Mouse (Mus musculus) heart, embryonic 13.5 days (tissue): Measurements from ENCODE around the gene Acbd6. TPM values are rescaled to one million over a fixed set of nuclear protein-coding genes. Genes with fewer than 3 reads are reported as not detected.

Experiments used
- ATAC-seq: fragments of 200-750 bp; cut with Nextera tagmentation; 2 replicates; pipeline ENCODE4 v1.8.0; 2017; ENCODE audit warnings: moderate TSS enrichment; ENCODE audit not compliant: insufficient number of reproducible peaks, low FRiP score, low TSS enrichment; ENCODE audit errors: extremely low read depth
- H3K27ac ChIP-seq: fragments of 300-500 bp; sonication (generic); replicated peaks from 2 replicates; pipeline ENCODE4 v1.5.1; 2015; ENCODE audit warnings: moderate library complexity, mild to moderate bottlenecking, inconsistent platforms
- H3K27me3 ChIP-seq: fragments of 300-500 bp; sonication (generic); replicated peaks from 2 replicates; pipeline ENCODE4 v1.6.1; 2015; ENCODE audit warnings: mild to moderate bottlenecking, inconsistent platforms
- H3K36me3 ChIP-seq: fragments of 300-500 bp; sonication (generic); 2 replicates; pipeline ENCODE4 v1.6.1; 2015; ENCODE audit warnings: mild to moderate bottlenecking, inconsistent platforms
- H3K4me1 ChIP-seq: fragments of 300-500 bp; sonication (generic); 2 replicates; pipeline ENCODE4 v1.6.1; 2015; ENCODE audit warnings: inconsistent platforms
- H3K4me2 ChIP-seq: fragments of 300-500 bp; sonication (generic); 2 replicates; pipeline ENCODE4 v1.6.1; 2015; ENCODE audit warnings: inconsistent platforms, mild to moderate bottlenecking, moderate library complexity
- H3K4me3 ChIP-seq: fragments of 300-500 bp; sonication (generic); 2 replicates; pipeline ENCODE4 v1.5.1; 2015; ENCODE audit warnings: moderate library complexity, mild to moderate bottlenecking, inconsistent platforms
- H3K9ac ChIP-seq: fragments of 300-500 bp; sonication (generic); 2 replicates; pipeline ENCODE4 v1.6.1; 2015; ENCODE audit warnings: inconsistent platforms, mild to moderate bottlenecking, moderate library complexity
- H3K9me3 ChIP-seq: fragments of 300-500 bp; sonication (generic); 2 replicates; pipeline ENCODE4 v1.6.1; 2016; ENCODE audit warnings: inconsistent platforms
- WGBS: fragments of 180-500 bp; shearing (Covaris S2); methylation state at CpG from one replicate; pipeline ENCODE4 v1.1.7; 2015; ENCODE audit warnings: mixed read lengths; 5-methylcytosine and 5-hydroxymethylcytosine counted together
- polyA plus RNA-seq: library from polyadenylated mRNA; unstranded; fragments of >200 nt; fragmentation: Nextera tagmentation; extraction: Ambion mirVana; gene quantifications from 2 replicates; pipeline ENCODE4 v1.2.1, GENCODE M21; 2015

Gene Acbd6
- polyA plus RNA-seq, 1 experiment from 2014 or later: 49.6 TPM

DNA sequence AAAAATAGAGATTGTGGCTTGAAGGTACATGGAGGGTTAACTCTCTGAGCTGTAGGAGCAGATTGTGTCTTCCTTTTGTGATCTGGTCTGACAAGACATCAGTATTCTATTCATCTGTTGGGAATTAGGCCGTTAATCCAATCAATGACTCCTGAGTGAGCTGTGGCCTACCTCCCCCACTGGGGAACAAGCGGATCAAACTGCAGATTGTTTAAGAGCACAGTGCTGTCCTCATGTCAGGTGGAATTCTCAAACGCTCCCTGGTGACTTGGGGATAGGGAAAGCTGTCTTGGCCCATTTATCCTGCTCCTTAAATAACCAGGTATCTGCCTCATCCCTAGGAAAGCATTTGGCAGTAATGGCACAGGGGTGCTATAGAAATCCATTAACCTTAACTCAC is 97.0 kb downstream of the Acbd6 start:
- Histone ChIP-seq H3K27me3 (no peaks in the 10 kb centered on the region), H3K4me1 (peaks cover 14% of the 10 kb centered on the region), H3K9ac (no peak overlapping the region), H3K9me3 (no peaks in the 10 kb centered on the region), H3K4me2 (no peak overlapping the region), H3K36me3 (no peaks in the 10 kb centered on the region), H3K4me3 (no peak overlapping the region), H3K27ac (no peak overlapping the region)
- 60% methylated on average over 3 of the region's 3 CpGs for WGBS
- no peak for ATAC-seq

DNA sequence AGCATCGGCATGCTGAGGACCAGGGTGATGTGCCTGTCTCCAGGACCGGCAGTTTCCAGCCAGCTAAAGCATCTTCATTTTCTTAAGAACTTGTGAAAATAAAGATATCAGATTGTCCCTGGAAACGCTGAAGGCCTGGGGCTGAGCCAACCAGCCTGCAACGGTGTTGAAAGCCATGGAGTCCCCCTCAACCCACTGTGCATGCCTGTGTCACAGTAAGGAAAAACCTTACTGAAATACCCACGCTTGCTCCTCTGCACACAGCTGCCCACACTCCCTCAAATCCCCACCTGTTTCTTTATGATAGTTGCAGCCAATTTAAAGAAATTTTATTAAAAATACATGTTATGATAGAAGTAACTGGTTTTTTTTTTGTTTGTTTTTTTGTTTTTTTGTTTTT is 98.4 kb downstream of the Acbd6 start:
- H3K9ac ChIP-seq: no peak overlapping the region
- no peak overlapping the region for H3K4me3 ChIP-seq
- no peaks in the 10 kb centered on the region for H3K27me3 ChIP-seq
- ATAC-seq: no peak
- H3K36me3 ChIP-seq: no peaks in the 10 kb centered on the region
- no peaks in the 10 kb centered on the region for H3K9me3 ChIP-seq
- H3K27ac ChIP-seq: no peak overlapping the region
- no peak overlapping the region for H3K4me2 ChIP-seq
- 52% methylated on average over 5 of the region's 5 CpGs for WGBS
- peaks cover 4% of the 10 kb centered on the region; the same call in 1 of the 2 replicates for H3K4me1 ChIP-seq

DNA sequence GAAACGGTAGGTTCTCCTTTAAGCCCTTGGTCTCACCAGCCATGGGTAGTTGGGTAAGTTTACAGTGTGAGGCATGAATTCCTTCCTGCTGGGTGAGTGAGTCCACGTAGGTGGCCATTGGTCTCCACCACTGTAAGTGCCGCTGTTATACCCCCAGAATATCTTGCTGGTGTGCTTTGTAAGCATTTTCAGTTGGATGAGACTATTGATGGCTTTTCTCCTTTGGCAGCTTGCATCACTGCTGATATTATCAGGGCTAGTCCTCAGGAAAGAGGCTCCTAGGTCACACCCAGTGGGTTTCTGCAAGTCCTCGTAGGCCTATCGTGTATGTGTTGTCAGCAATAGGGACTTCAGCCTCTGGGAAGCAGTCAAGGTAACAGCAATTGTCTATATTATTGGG is 106.1 kb downstream of the Acbd6 start:
- no peak for ATAC-seq
- Histone ChIP-seq H3K36me3 (no peaks in the 10 kb centered on the region), H3K27ac (no peak overlapping the region), H3K27me3 (no peaks in the 10 kb centered on the region), H3K4me1 (no peaks in the 10 kb centered on the region), H3K9ac (no peak overlapping the region), H3K9me3 (no peaks in the 10 kb centered on the region), H3K4me2 (no peak overlapping the region), H3K4me3 (no peak overlapping the region)
- 79% methylated on average over 5 of the region's 5 CpGs for WGBS

DNA sequence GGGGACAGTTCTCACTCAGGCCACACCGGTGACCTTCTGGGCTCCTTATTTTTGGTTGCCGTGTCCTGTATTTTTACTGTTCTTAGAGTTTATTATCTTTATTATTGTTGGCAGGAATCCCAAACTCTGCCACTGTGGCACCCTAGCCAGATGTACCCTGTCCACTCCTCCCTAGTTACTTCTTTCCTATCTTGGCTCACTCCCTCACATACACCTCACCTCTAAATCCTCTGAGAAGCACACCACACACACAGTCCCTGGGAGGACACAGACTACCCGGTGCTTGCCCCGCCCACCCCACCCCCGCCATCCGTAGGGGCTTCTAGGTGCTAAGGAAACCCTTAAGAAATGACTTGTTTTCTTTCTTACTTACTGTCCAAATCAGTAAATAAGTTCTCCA is 117.7 kb downstream of the Acbd6 start:
- no peak overlapping the region for H3K4me3 ChIP-seq
- H3K9me3 ChIP-seq: no peaks in the 10 kb centered on the region
- H3K9ac ChIP-seq: no peak overlapping the region
- H3K4me1 ChIP-seq: no peaks in the 10 kb centered on the region; the same call in 1 of the 2 replicates
- H3K4me2 ChIP-seq: no peak overlapping the region
- no peak overlapping the region for H3K27ac ChIP-seq
- WGBS: 68% methylated on average over 6 of the region's 6 CpGs
- no peaks in the 10 kb centered on the region for H3K36me3 ChIP-seq
- no peaks in the 10 kb centered on the region for H3K27me3 ChIP-seq
- ATAC-seq: no peak

DNA sequence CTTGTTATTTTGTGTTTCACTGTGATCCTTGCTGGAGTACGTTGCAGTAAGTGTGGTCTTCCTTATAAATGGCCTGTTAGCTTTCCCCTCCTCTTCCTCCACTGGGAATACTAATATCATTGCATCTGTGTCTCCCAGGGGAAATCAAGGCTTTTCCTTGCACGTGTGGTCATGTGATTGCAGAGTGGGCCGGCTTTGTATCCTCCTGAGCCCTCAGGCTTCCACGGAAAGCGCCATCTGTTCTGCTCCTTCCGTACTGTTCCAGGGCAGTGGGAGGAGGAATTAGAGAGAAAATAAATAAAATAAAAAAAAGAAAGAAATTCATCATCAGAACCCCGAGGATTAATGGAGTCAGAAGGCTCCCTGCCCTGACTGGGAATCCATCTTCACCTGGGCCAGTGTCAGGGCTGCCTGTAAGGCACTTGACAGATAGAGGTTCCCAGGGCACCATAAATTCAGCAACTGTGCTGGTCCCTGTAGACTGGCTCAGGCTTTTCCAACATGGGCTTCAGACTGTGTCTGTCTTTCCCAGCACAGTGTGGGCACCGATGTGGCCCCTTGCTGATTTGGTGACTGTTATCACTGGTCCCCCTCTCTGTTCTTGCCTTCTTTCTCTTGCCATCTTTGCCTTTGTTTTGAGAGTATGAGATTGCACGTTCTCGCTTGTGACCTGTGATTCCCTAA is 123.3 kb downstream of the Acbd6 start:
- ATAC-seq: no peak
- 74% methylated on average over 10 of the region's 10 CpGs for WGBS
- Histone ChIP-seq H3K27me3 (no peaks in the 10 kb centered on the region), H3K4me2 (no peak overlapping the region), H3K9me3 (no peaks in the 10 kb centered on the region), H3K36me3 (no peaks in the 10 kb centered on the region), H3K4me3 (no peak overlapping the region), H3K27ac (no peak overlapping the region), H3K4me1 (no peaks in the 10 kb centered on the region), H3K9ac (no peak overlapping the region)

DNA sequence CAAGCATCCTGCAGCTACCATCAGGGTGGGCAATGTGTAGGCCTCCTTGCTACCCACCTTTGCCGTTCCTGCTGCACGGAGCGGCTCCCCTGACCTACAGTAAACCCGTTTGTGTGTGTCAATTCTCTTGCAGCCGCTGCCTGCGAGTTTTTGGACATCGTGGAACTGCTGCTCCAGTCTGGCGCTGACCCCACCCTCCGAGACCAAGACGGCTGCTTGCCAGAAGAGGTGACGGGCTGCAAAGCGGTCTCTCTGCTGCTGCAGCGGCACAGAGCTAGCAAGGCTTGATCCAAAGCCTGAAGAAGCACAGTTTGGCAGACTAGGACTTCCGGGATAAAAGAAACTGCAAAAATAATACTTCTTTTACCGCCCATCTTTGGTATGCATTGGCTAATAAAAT is 128.9 kb downstream of the Acbd6 start:
- no peak overlapping the region for H3K4me2 ChIP-seq
- no peak for ATAC-seq
- no peak overlapping the region for H3K4me3 ChIP-seq
- H3K9ac ChIP-seq: no peak overlapping the region
- no peaks in the 10 kb centered on the region for H3K9me3 ChIP-seq
- H3K27me3 ChIP-seq: no peaks in the 10 kb centered on the region
- H3K27ac ChIP-seq: no peak overlapping the region
- 74% methylated on average over 15 of the region's 15 CpGs for WGBS
- H3K36me3 ChIP-seq: peaks cover 5% of the 10 kb centered on the region; the same call in 1 of the 2 replicates
- no peaks in the 10 kb centered on the region for H3K4me1 ChIP-seq

DNA sequence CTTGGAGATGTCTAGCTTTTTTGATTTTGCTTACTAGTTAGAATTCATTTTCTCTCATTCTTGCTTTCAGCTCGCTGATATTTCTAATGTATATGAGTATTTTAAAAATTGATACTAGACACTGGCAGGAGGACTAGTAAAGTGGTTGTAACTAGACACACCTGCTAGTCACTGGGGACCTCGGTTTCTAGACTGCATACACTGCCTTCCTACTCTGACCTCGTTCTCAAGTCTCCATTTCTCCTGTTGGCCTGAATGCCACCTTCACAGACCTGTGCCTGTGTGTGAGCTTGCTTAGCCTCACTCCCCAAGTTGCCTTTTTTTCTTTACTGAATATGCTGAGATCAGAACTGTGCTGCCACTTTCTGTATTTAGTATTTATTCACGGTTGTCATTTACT is 131.2 kb downstream of the Acbd6 start:
- ATAC-seq: no peak
- Histone ChIP-seq H3K4me3 (no peak overlapping the region), H3K36me3 (peaks cover 5% of the 10 kb centered on the region; the same call in 1 of the 2 replicates), H3K27me3 (no peaks in the 10 kb centered on the region), H3K9ac (no peak overlapping the region), H3K4me2 (no peak overlapping the region), H3K4me1 (peaks cover 8% of the 10 kb centered on the region), H3K27ac (no peak overlapping the region), H3K9me3 (no peaks in the 10 kb centered on the region)
- 80% methylated on average over 4 of the region's 4 CpGs for whole genome bisulfite sequencing

DNA sequence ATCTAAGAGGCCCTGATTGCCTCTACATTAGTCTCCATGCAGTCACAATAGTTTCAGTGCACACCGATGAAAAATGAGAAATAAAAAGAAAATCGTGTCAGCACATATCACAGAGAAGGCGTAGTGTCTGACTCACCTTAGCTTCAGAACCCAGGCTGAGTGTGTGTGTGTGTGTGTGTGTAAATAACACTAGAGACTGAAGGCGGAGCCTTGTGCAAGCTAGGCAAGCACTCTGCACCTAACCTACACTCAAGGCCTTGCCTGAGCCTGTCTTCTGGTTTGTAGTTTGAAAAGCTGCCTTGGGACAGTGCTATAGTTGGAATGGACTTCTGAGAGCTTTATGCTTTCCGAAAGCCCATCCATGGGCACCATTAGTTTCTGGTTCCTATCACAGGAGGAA is 131.6 kb downstream of the Acbd6 start:
- no peak overlapping the region for H3K9ac ChIP-seq
- peaks cover 5% of the 10 kb centered on the region; the same call in 1 of the 2 replicates for H3K36me3 ChIP-seq
- no peak overlapping the region for H3K4me3 ChIP-seq
- H3K4me2 ChIP-seq: no peak overlapping the region
- 86% methylated on average over 5 of the region's 5 CpGs for WGBS
- H3K4me1 ChIP-seq: peaks cover 8% of the 10 kb centered on the region
- H3K9me3 ChIP-seq: no peaks in the 10 kb centered on the region
- no peak overlapping the region for H3K27ac ChIP-seq
- no peaks in the 10 kb centered on the region for H3K27me3 ChIP-seq
- ATAC-seq: no peak

DNA sequence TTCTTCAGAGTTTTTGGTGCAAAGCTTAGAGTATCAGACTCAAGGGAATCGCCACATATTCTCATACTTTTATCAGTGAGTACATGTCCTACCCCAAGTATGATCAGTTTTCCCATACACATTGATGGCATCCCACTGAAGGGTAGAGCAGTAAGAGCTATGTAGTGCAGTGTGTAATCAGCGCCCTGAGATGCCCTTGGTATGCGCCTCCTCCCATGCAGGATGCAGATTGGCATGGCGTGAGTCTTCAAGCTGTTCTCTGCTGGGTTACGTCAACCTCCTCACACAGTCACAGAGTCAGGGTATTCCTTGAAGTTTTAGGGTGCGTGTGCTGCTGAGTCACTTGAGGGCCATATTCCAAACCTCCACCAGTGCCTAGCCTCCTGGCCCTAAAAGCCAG is 134.3 kb downstream of the Acbd6 start:
- ATAC-seq: no peak
- H3K4me3 ChIP-seq: no peak overlapping the region
- H3K9ac ChIP-seq: no peak overlapping the region
- WGBS: 81% methylated on average over 6 of the region's 6 CpGs
- H3K4me1 ChIP-seq: peaks cover 15% of the 10 kb centered on the region
- no peaks in the 10 kb centered on the region for H3K36me3 ChIP-seq
- no peaks in the 10 kb centered on the region for H3K9me3 ChIP-seq
- H3K4me2 ChIP-seq: no peak overlapping the region
- H3K27me3 ChIP-seq: no peaks in the 10 kb centered on the region
- no peak overlapping the region for H3K27ac ChIP-seq

DNA sequence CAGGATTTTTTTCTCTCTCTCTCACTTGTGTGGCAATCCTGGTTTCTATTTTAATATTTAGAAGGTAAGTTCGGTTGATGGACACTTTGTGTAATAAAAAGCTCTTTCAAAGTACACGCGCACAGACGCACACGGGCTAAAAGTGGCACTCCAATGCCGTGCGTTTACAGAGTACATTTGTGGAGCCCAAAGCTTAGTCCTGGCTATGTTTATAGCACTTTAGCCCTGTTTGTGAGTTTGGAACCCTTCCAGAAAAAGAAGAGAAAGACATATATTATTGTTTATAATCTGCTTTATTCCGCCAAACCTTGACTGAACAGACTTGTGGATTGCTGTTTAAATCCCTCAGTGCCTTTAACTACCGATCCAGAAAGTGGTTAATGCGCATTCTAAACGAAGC is 135.1 kb downstream of the Acbd6 start:
- ATAC-seq: no peak
- H3K36me3 ChIP-seq: no peaks in the 10 kb centered on the region
- peaks cover 15% of the 10 kb centered on the region for H3K4me1 ChIP-seq
- no peak overlapping the region for H3K4me2 ChIP-seq
- H3K27ac ChIP-seq: no peak overlapping the region
- H3K4me3 ChIP-seq: no peak overlapping the region
- H3K9ac ChIP-seq: no peak overlapping the region
- WGBS: 75% methylated on average over 11 of the region's 11 CpGs
- no peaks in the 10 kb centered on the region for H3K27me3 ChIP-seq
- H3K9me3 ChIP-seq: no peaks in the 10 kb centered on the region

DNA sequence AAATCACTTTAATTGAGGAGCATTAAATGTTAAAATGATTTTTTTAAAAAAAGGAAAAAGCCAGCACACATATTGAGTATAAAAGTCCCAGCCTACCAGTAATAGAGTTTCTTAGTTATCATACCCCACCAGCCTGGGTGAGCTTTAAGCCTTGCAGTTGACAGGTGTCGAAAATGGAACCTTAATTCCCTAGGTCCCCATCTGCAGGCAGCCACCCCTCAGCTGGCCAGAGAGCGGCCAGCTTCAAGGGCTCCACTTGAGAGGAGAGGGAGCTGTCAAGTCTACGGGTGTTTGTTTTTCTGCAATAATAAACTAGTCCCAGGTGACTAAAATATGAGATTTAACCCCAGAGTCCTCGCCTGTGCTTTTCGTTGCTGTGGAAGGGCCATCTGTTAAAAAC is 135.5 kb downstream of the Acbd6 start:
- ATAC-seq: no peak
- 40% methylated on average over 5 of the region's 5 CpGs for WGBS

DNA sequence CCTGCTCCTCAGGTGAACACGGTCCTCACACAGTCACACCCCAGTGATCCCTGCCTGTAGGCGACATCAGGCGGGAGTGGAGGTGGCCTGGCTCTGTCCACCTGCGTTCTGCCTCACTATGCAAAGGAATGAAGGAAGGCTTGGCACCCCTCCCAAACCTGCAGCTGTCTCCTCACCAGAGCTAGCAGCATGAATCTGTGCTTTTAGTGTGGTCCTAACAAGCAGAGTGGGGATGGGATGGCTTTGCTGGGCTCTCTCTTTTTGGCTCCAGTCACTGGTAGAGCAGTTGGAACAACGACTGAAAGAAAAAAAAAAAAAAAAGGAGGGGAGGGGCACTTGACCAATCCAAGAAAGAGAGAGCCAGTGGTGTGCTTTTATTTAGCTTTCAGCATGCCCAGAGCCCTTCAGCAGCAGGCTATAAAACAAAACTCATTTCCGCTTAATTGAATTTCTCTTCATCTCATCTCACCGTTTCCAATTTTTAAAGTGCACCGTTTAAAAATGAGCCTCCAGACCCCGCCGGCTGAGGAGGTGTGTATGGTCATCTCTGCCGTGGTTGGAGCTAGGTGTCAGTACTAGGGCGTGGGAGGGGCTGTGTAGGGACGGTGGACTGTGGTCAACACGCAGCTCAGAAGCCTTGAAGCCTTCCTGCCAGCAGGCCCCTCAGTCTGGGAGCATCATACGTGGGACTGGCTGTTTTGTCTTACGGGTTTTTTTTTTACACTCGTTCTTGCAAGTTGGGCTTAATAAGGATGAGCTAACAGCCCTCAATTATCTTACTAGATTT is 140.6 kb downstream of the Acbd6 start:
- peaks cover 14% of the 10 kb centered on the region for H3K4me1 ChIP-seq
- WGBS: 63% methylated on average over 17 of the region's 17 CpGs
- no peak overlapping the region for H3K4me2 ChIP-seq
- H3K4me3 ChIP-seq: no peak overlapping the region
- no peak overlapping the region for H3K9ac ChIP-seq
- no peak overlapping the region for H3K27ac ChIP-seq
- no peaks in the 10 kb centered on the region for H3K36me3 ChIP-seq
- no peak for ATAC-seq
- H3K27me3 ChIP-seq: no peaks in the 10 kb centered on the region
- no peaks in the 10 kb centered on the region for H3K9me3 ChIP-seq

More for the DNA sequence above, 135.5 kb downstream of the Acbd6 start:
- no peak overlapping the region for H3K27ac ChIP-seq
- no peaks in the 10 kb centered on the region for H3K9me3 ChIP-seq
- no peaks in the 10 kb centered on the region for H3K27me3 ChIP-seq
- H3K9ac ChIP-seq: no peak overlapping the region
- H3K36me3 ChIP-seq: no peaks in the 10 kb centered on the region
- H3K4me1 ChIP-seq: peaks cover 15% of the 10 kb centered on the region
- H3K4me2 ChIP-seq: no peak overlapping the region
- no peak overlapping the region for H3K4me3 ChIP-seq
